Comparison of ENCODE assay signal across 10 mouse cellular contexts in the genomic region with DNA sequence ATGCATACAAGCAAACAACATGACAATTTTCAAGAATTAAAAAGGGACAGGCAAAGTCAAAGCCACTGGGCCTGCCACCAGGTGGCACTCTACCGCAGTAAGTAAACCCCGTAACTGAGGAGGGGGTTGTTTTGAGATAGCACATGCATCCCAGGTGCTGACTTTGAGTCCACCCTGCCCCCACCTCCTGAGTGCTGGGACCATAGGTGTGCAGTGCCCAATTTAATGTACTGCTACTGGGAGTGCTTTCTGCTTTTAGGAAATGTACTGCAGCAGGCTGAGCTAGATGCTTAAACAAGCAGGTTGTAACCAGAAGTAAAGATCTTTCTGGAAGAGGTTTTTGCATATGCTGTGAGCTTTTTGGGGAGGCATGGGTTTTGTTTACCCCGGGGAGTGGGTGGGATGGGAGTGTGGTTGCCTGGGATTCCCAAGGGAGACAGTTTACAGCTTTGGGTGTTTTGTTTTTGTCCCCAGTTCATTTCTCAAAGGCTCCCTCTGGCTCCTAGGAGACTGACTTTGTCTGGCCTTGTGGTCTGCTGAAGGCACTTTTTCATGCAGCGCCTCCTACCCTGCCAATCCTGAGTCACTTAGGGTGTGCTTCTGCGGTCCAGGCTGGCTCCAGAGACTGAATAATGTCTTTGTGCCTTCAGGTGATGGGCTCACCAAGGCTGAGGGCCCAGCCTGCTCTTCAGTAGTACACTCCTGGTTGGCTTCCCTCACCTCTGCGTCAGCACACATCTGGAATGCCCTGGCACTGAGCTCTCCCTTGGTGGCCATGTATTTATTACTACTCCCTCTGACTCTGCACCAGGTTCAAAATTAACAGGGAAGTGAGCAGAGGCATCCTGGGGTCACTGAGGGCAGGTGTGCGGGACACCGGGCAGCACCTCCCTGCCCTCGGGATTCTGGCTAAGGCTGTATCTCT. TPM values are rescaled to one million over a fixed set of nuclear protein-coding genes. Genes with fewer than 3 reads are reported as not detected.
DNase-seq lines count a peak whose midpoint lies in the region; ATAC-seq and TF ChIP-seq lines count a peak whose summit lies in the region.
"Had no signal": no experiment of that assay in that cellular context is flagged by ENCODE, and none has a peak within 500 bp of the region (broad histone marks: within the 10 kb centered on the region; RNA-seq: fewer than 3 reads in every experiment).

No protein-coding gene starts in this region.

- H3K9ac ChIP-seq in ES-Bruce4 (ENCODE audit: low read depth, poor library complexity, severe bottlenecking), result 0 out of 2 replicates have a peak overlapping the region, but pooled peaks have one; percentile 10
- H3K9ac ChIP-seq in liver, adult 2 months (ENCODE audit: low read depth, low read length), result no peak overlapping the region
- no peak overlapping the region for H3K9ac ChIP-seq in stomach, postnatal 0 days (ENCODE audit: low read length)
- H3K9ac ChIP-seq: neural tube, embryonic 12.5 days had no signal

- no peaks in the 10 kb centered on the region for H3K9me3 ChIP-seq in ES-Bruce4 (replicated peaks; ENCODE audit: control insufficient read depth, insufficient read depth, low read length, poor library complexity, severe bottlenecking)
- no peaks in the 10 kb centered on the region for H3K9me3 ChIP-seq in stomach, postnatal 0 days (ENCODE audit: control insufficient read depth, low read length)
- H3K9me3 ChIP-seq: heart, embryonic 13.5 days; neural tube, embryonic 12.5 days had no signal

- H3K79me2 ChIP-seq in liver, adult 2 months (ENCODE audit: control insufficient read depth, insufficient read depth, low read length), result peaks cover 11% of the 10 kb centered on the region; the same call in 1 of the 2 replicates

- TF ChIP-seq POLR2A in ES-Bruce4 (IDR thresholded peaks at IDR 0.05; ENCODE audit: insufficient read depth, low read length), result no peak
- no peak for TF ChIP-seq POLR2A in liver, adult 2 months (IDR thresholded peaks at IDR 0.05; ENCODE audit: extremely low read depth, insufficient read depth, low read length)

- H3K4me2 ChIP-seq in stomach, postnatal 0 days (replicated peaks; ENCODE audit: low read depth), result no peak overlapping the region
- H3K4me2 ChIP-seq: heart, embryonic 13.5 days; neural tube, embryonic 12.5 days had no signal

- peak; percentile 87 for TF ChIP-seq CTCF in ES-Bruce4 (IDR thresholded peaks at IDR 0.05; ENCODE audit: low read depth, low read length)
- peak; percentile 73 for TF ChIP-seq CTCF in liver, adult 2 months (IDR thresholded peaks at IDR 0.05; ENCODE audit: low read depth, low read length)
- TF ChIP-seq CTCF in stomach, postnatal 0 days (IDR thresholded peaks at IDR 0.05; ENCODE audit: low read depth), result peak; percentile 80

- ATAC-seq in stomach, postnatal 0 days (ENCODE audit: low FRiP score, low TSS enrichment), result no peak

- peak overlapping the region; percentile 59 for H3K27ac ChIP-seq in ES-Bruce4 (ENCODE audit: insufficient read depth, low read length)
- no peak overlapping the region for H3K27ac ChIP-seq in liver, adult 2 months (replicated peaks; ENCODE audit: insufficient read depth, low read depth, low read length)
- H3K27ac ChIP-seq in stomach, postnatal 0 days (replicated peaks), result 0 out of 2 replicates have a peak overlapping the region, but pooled peaks have one; percentile 2
- H3K27ac ChIP-seq: heart, embryonic 13.5 days; neural tube, embryonic 12.5 days had no signal

- no peaks in the 10 kb centered on the region for H3K27me3 ChIP-seq in ES-Bruce4 (ENCODE audit: control insufficient read depth, insufficient read depth, low read length, poor library complexity, severe bottlenecking)
- H3K27me3 ChIP-seq in liver, adult 2 months (ENCODE audit: control insufficient read depth, insufficient read depth, low read length), result no peaks in the 10 kb centered on the region
- H3K27me3 ChIP-seq in stomach, postnatal 0 days (ENCODE audit: control insufficient read depth, insufficient read depth, low read length), result no peaks in the 10 kb centered on the region

- TF ChIP-seq EP300 in ES-Bruce4 (IDR thresholded peaks at IDR 0.05; ENCODE audit: insufficient read depth, low read depth, low read length), result no peak
- TF ChIP-seq EP300 in stomach, postnatal 0 days (optimal IDR thresholded peaks at IDR 0.05), result no peak

- DNase-seq in layer of hippocampus, adult 11-12 months (ENCODE audit: low spot score), result peak; percentile 61
- no peak for DNase-seq in layer of hippocampus, adult 9-11 months
- DNase-seq in adrenal gland, postnatal 14 days, result peak; percentile 67
- peak; percentile 86 for DNase-seq in fibroblast of lung, adult 2 months (ENCODE audit: low read depth)
- DNase-seq in liver, adult 2 months (ENCODE audit: extremely low read depth, low read depth, low spot score), result no peak
- peak; percentile 56 for DNase-seq in stomach, postnatal 0 days (ENCODE audit: low spot score)
- no peak for DNase-seq in spleen, postnatal 36 days (ENCODE audit: low spot score in 2 of 2)

- no peak overlapping the region for H3K4me3 ChIP-seq in ES-Bruce4 (ENCODE audit: low read depth, low read length)
- no peak overlapping the region for H3K4me3 ChIP-seq in liver, adult 2 months (ENCODE audit: insufficient read depth, low read depth, low read length)
- H3K4me3 ChIP-seq in stomach, postnatal 0 days (ENCODE audit: low read depth, low read length), result no peak overlapping the region
- H3K4me3 ChIP-seq: heart, embryonic 13.5 days; neural tube, embryonic 12.5 days had no signal

- 55% methylated on average over 9 of the region's 9 CpGs for WGBS in liver, adult 2 months
- WGBS in stomach, postnatal 0 days, result 62% methylated on average over 9 of the region's 9 CpGs

- peaks cover 46% of the 10 kb centered on the region for H3K36me3 ChIP-seq in ES-Bruce4 (ENCODE audit: control insufficient read depth, insufficient read depth, low read length, poor library complexity, severe bottlenecking)
- H3K36me3 ChIP-seq in liver, adult 2 months (ENCODE audit: control insufficient read depth, insufficient read depth, low read length), result peaks cover 15% of the 10 kb centered on the region; the same call in 1 of the 2 replicates
- H3K36me3 ChIP-seq in stomach, postnatal 0 days (ENCODE audit: control insufficient read depth, insufficient read depth, low read length), result peaks cover 25% of the 10 kb centered on the region

- H3K4me1 ChIP-seq in ES-Bruce4 (ENCODE audit: control insufficient read depth, insufficient read depth, low read length), result peaks cover 2% of the 10 kb centered on the region
- peaks cover 11% of the 10 kb centered on the region for H3K4me1 ChIP-seq in liver, adult 2 months (ENCODE audit: control insufficient read depth, insufficient read depth, low read length)
- peaks cover 7% of the 10 kb centered on the region; the same call in 1 of the 2 replicates for H3K4me1 ChIP-seq in stomach, postnatal 0 days (replicated peaks; ENCODE audit: control insufficient read depth, insufficient read depth)

RNA-seq across cellular contexts. Expression of a gene that starts 2.2 kb away (rescaled TPM):
- 11.7 and 11.8 TPM in 2 replicates for polyA plus RNA-seq in ES-Bruce4 (2011; ENCODE audit: insufficient read depth, insufficient read length, low read depth, missing spikeins)
- total RNA-seq in adrenal gland, postnatal 14 days (2021), result 61.7 and 64.7 TPM in 2 replicates
- 25.6 and 42.6 TPM in 2 replicates for total RNA-seq in liver, adult 2 months (2014; rRNA removed)
- polyA plus RNA-seq in liver, adult 2 months (2012; rRNA removed), result 65.5 and 66.9 TPM in 2 replicates
- 12.5 and 14.7 TPM in 2 replicates for polyA plus RNA-seq in stomach, postnatal 0 days (2015; fragmentation: Nextera tagmentation; extraction: Ambion mirVana)

RNA-seq across cellular contexts. Expression of a gene that starts 4.7 kb away (rescaled TPM):
- 1,928 and 2,044 TPM in 2 replicates for polyA plus RNA-seq in ES-Bruce4 (2011; ENCODE audit: insufficient read depth, insufficient read length, low read depth, missing spikeins)
- total RNA-seq in adrenal gland, postnatal 14 days (2021), result 1,048 and 1,188 TPM in 2 replicates
- total RNA-seq in liver, adult 2 months (2014; rRNA removed), result 969 and 1,006 TPM in 2 replicates
- 245 and 258 TPM in 2 replicates for polyA plus RNA-seq in liver, adult 2 months (2012; rRNA removed)
- 1,058 and 1,265 TPM in 2 replicates for polyA plus RNA-seq in stomach, postnatal 0 days (2015; fragmentation: Nextera tagmentation; extraction: Ambion mirVana)

RNA-seq across cellular contexts. Expression of a gene that starts 54.2 kb away (rescaled TPM):
- polyA plus RNA-seq in ES-Bruce4 (2011; ENCODE audit: insufficient read depth, insufficient read length, low read depth, missing spikeins), result 1.3 and 1.7 TPM in 2 replicates
- 0.44 and 0.64 TPM in 2 replicates for total RNA-seq in adrenal gland, postnatal 14 days (2021)
- not detected in 2 replicates for total RNA-seq in liver, adult 2 months (2014; rRNA removed)
- 0.13 TPM in 1 of 2 replicates, not detected in the other for polyA plus RNA-seq in liver, adult 2 months (2012; rRNA removed)
- 0.35 and 0.36 TPM in 2 replicates for polyA plus RNA-seq in stomach, postnatal 0 days (2015; fragmentation: Nextera tagmentation; extraction: Ambion mirVana)

Comparison
In these comparisons a context has a peak if more than half of its experiments do, and no peak if none do; other contexts are left out.
1. DNase-seq: peak in layer of hippocampus, adult 11-12 months (single experiment), adrenal gland, postnatal 14 days (single experiment), fibroblast of lung, adult 2 months (single experiment) and stomach, postnatal 0 days (single experiment); none in layer of hippocampus, adult 9-11 months (single experiment), liver, adult 2 months (single experiment) and spleen, postnatal 36 days (0 of 2).
2. Peak in every context shown above with its lines, with median percentiles within 50 percentile points of each other: CTCF ChIP-seq.